Mouse (Mus musculus): ENCODE results near the gene Wdr1. TPM values are rescaled to one million over a fixed set of nuclear protein-coding genes. Genes with fewer than 3 reads are reported as not detected.
"Not testable (repeated sequence)": the region's sequence is repeated elsewhere in the genome, so short reads cannot be mapped to it uniquely, and the experiment has no call there.

Wdr1 gene
- total RNA-seq (2021) (100 to 1,000 TPM; 149 to 155 TPM), polyA plus RNA-seq (2012; rRNA removed) (62.9 and 65.8 TPM in 2 replicates)
- long read RNA-seq, transcript Wdr1-201 (15 exons, 3,089 nt), result major isoform, 200 of 215 reads
- long read RNA-seq, partial matches to known transcripts, result 6 of 215 reads
- long read RNA-seq, other reads (novel, unspliced or antisense), result 8 of 215 reads

GRCm38 (mm10) chr5:38563121-38563520, at the start of gene Wdr1:
Gene Wdr1, minus strand, starts transcription at chr5:38563221.
- DNase-seq, result no peak

- peak; percentile 45 for DNase-seq
Observed at GRCm38 (mm10) chr5:38611118-38611517, 48.1 kb upstream of the Wdr1 start.

GRCm38 (mm10) chr5:38608219-38608618, 45.2 kb upstream of the Wdr1 start:
- DNase-seq, result not testable (repeated sequence)

GRCm38 (mm10) chr5:38598647-38599304, 35.8 kb upstream of the Wdr1 start:
- DNase-seq, result no peak

GRCm38 (mm10) chr5:38588924-38589323, 25.9 kb upstream of the Wdr1 start:
- DNase-seq, result no peak

- DNase-seq, result no peak
Observed at GRCm38 (mm10) chr5:38585450-38585849, 22.4 kb upstream of the Wdr1 start.

GRCm38 (mm10) chr5:38583026-38583425, 20.0 kb upstream of the Wdr1 start:
- DNase-seq, result no peak

GRCm38 (mm10) chr5:38580703-38581102, 17.7 kb upstream of the Wdr1 start:
- peak; percentile 20 for DNase-seq

- DNase-seq, result no peak
Observed at GRCm38 (mm10) chr5:38570876-38571275, 7.9 kb upstream of the Wdr1 start.

GRCm38 (mm10) chr5:38568652-38569051, 5.6 kb upstream of the Wdr1 start:
- DNase-seq, result no peak

GRCm38 (mm10) chr5:38564831-38565230, 1.8 kb upstream of the Wdr1 start:
- no peak for DNase-seq

- DNase-seq, result peak; percentile 99
Observed at GRCm38 (mm10) chr5:38561426-38562024, 1.5 kb downstream of the Wdr1 start.

- peak; percentile 64 for DNase-seq
Observed at GRCm38 (mm10) chr5:38560586-38561425, 2.2 kb downstream of the Wdr1 start.

GRCm38 (mm10) chr5:38558831-38559230, 4.2 kb downstream of the Wdr1 start:
- no peak for DNase-seq

GRCm38 (mm10) chr5:38557811-38558210, 5.2 kb downstream of the Wdr1 start:
- DNase-seq, result no peak

- no peak for DNase-seq
Observed at GRCm38 (mm10) chr5:38556406-38556805, 6.6 kb downstream of the Wdr1 start.

- DNase-seq, result peak; percentile 74
Observed at GRCm38 (mm10) chr5:38553953-38554352, 9.1 kb downstream of the Wdr1 start.

GRCm38 (mm10) chr5:38553491-38553890, 9.5 kb downstream of the Wdr1 start:
- no peak for DNase-seq

GRCm38 (mm10) chr5:38552615-38553014, 10.4 kb downstream of the Wdr1 start:
- no peak for DNase-seq

- DNase-seq, result no peak
Observed at GRCm38 (mm10) chr5:38550221-38550768, 12.7 kb downstream of the Wdr1 start.

GRCm38 (mm10) chr5:38549461-38549909, 13.5 kb downstream of the Wdr1 start:
- peak; percentile 16 for DNase-seq

- no peak for DNase-seq
Observed at GRCm38 (mm10) chr5:38547375-38547774, 15.6 kb downstream of the Wdr1 start.
